25 mouse cellular contexts compared by ENCODE assay signal in genomic region chr4:40081035-40081434, GRCm38 (mm10).
"Had no signal": no experiment of that assay in that cellular context is flagged by ENCODE, and none has a peak within 500 bp of the region (broad histone marks: within the 10 kb centered on the region; RNA-seq: fewer than 3 reads in every experiment).

No protein-coding gene starts in this region.

- H3K4me3 ChIP-seq: gastrocnemius, adult 2 months; heart, adult 2 months; heart, embryonic 12.5 days; hindbrain, embryonic 10.5 days; hindbrain, embryonic 12.5 days; layer of hippocampus, adult 2 months; left cerebral cortex, adult 2 months; limb, embryonic 10.5 days; limb, embryonic 12.5 days; liver, embryonic 13.5 days; liver, embryonic 15.5 days had no signal

- H3K27ac ChIP-seq: gastrocnemius, adult 2 months; heart, adult 2 months; hindbrain, embryonic 10.5 days; hindbrain, embryonic 12.5 days; hindbrain, embryonic 14.5 days; layer of hippocampus, adult 2 months; left cerebral cortex, adult 2 months; limb, embryonic 10.5 days; limb, embryonic 12.5 days; liver, embryonic 13.5 days; liver, embryonic 15.5 days had no signal

- H3K4me2 ChIP-seq: heart, embryonic 12.5 days; hindbrain, embryonic 12.5 days; hindbrain, embryonic 14.5 days; limb, embryonic 12.5 days; liver, embryonic 11.5 days; liver, embryonic 13.5 days; liver, embryonic 15.5 days had no signal

- H3K36me3 ChIP-seq: heart, embryonic 12.5 days; hindbrain, embryonic 10.5 days; hindbrain, embryonic 12.5 days; limb, embryonic 10.5 days; limb, embryonic 12.5 days; liver, embryonic 13.5 days; liver, embryonic 15.5 days had no signal

- H3K4me1 ChIP-seq: heart, embryonic 12.5 days; hindbrain, embryonic 12.5 days; limb, embryonic 10.5 days; limb, embryonic 12.5 days; liver, embryonic 13.5 days; liver, embryonic 15.5 days had no signal

- H3K9me3 ChIP-seq: heart, embryonic 12.5 days; hindbrain, embryonic 10.5 days; hindbrain, embryonic 12.5 days; limb, embryonic 10.5 days; limb, embryonic 12.5 days; liver, embryonic 13.5 days; liver, embryonic 15.5 days had no signal

- H3K9ac ChIP-seq: heart, embryonic 12.5 days; hindbrain, embryonic 12.5 days; hindbrain, embryonic 14.5 days; limb, embryonic 12.5 days; liver, embryonic 13.5 days; liver, embryonic 15.5 days; liver, postnatal 0 days had no signal

- DNase-seq: gastrocnemius, adult 2 months; gastrocnemius, postnatal 10 days; gastrocnemius, postnatal 25 days; heart, adult 2 months; heart, postnatal 10 days; heart, postnatal 4 days; kidney, adult 8-10 months; kidney, postnatal 14 days; kidney, postnatal 4 days; liver; liver, embryonic 13.5 days; liver, postnatal 0 days had no signal

- H3K27me3 ChIP-seq: heart, embryonic 12.5 days; hindbrain, embryonic 12.5 days; limb, embryonic 12.5 days; liver, embryonic 13.5 days; liver, embryonic 15.5 days had no signal

- ATAC-seq: hindbrain, embryonic 16.5 days; inflammation-experienced regulatory T-cells, adult 6 months; intestine, postnatal 0 days; liver, postnatal 0 days had no signal
